In the genomic region with DNA sequence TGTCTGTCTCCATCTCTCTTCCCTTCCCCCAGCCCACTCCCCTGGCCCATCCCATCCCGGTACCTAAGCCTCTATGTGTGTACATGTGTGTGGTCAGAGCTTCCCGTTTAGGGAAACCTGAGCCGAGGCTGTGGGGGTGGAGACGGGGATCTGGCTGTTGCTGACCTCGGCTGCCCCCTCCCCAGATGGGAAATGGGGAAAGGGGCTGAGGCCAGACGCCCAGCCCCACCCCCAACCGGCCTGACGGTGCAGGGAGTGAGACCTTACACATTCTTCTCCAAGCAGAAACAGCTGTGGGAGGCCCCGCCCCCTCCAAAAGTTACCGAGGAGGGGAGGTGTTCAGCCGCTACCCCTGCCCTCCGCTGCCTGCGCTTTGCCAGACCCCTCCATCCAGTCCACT, we compare ENCODE assay signal across 8 mouse cellular contexts. TPM values are rescaled to one million over a fixed set of nuclear protein-coding genes. Genes with fewer than 3 reads are reported as not detected.
DNase-seq lines count a peak whose midpoint lies in the region; ATAC-seq lines count a peak whose summit lies in the region.
"Had no signal": no experiment of that assay in that cellular context is flagged by ENCODE, and none has a peak within 500 bp of the region (broad histone marks: within the 10 kb centered on the region; RNA-seq: fewer than 3 reads in every experiment).

No protein-coding gene starts in this region.

- DNase-seq in embryonic facial prominence, embryonic 11.5 days (ENCODE audit: low spot score): peak; percentile 94
- no peak for DNase-seq in hindbrain, embryonic 14.5 days (ENCODE audit: low spot score)
- peak; percentile 63 for DNase-seq in lung, postnatal 10 days
- peak; percentile 29 for DNase-seq in thymus, postnatal 25 days
- DNase-seq in frontal cortex, postnatal 14 days (ENCODE audit: low spot score in 2 of 2): no peak

- no peaks in the 10 kb centered on the region for H3K9me3 ChIP-seq in megakaryocyte, embryonic 14.5 days
- H3K9me3 ChIP-seq in embryonic facial prominence, embryonic 11.5 days (replicated peaks; ENCODE audit: control insufficient read depth, low read length): no peaks in the 10 kb centered on the region; the same call in 1 of the 2 replicates
- H3K9me3 ChIP-seq in hindbrain, embryonic 14.5 days (ENCODE audit: control insufficient read depth, low read length): no peaks in the 10 kb centered on the region

- peak overlapping the region; percentile 71 for H3K4me2 ChIP-seq in embryonic facial prominence, embryonic 11.5 days (ENCODE audit: low read depth, low read length)
- H3K4me2 ChIP-seq in hindbrain, embryonic 14.5 days (replicated peaks): peak overlapping the region; percentile 71

- WGBS in embryonic facial prominence, embryonic 11.5 days: 2% methylated on average over 12 of the region's 13 CpGs
- WGBS in hindbrain, embryonic 14.5 days: 6% methylated on average over 13 of the region's 13 CpGs

- H3K9ac ChIP-seq in embryonic facial prominence, embryonic 11.5 days (replicated peaks; ENCODE audit: low read length): peak overlapping the region; percentile 90
- peak overlapping the region; percentile 75 for H3K9ac ChIP-seq in hindbrain, embryonic 14.5 days

- H3K27ac ChIP-seq in embryonic facial prominence, embryonic 11.5 days (replicated peaks; ENCODE audit: low read depth, low read length): peak overlapping the region; percentile 94
- H3K27ac ChIP-seq in hindbrain, embryonic 14.5 days: no peak overlapping the region; the same call in 1 of the 2 replicates

- H3K4me1 ChIP-seq in megakaryocyte, embryonic 14.5 days: peaks cover 51% of the 10 kb centered on the region
- peaks cover 2% of the 10 kb centered on the region for H3K4me1 ChIP-seq in embryonic facial prominence, embryonic 11.5 days (ENCODE audit: control insufficient read depth, insufficient read depth, low read length)
- H3K4me1 ChIP-seq in hindbrain, embryonic 14.5 days (replicated peaks; ENCODE audit: control insufficient read depth, insufficient read depth, low read length): peaks cover 24% of the 10 kb centered on the region

- peaks cover 13% of the 10 kb centered on the region for H3K36me3 ChIP-seq in megakaryocyte, embryonic 14.5 days (replicated peaks; ENCODE audit: low read length)
- H3K36me3 ChIP-seq in embryonic facial prominence, embryonic 11.5 days (replicated peaks; ENCODE audit: control insufficient read depth, insufficient read depth, low read depth, low read length): peaks cover 6% of the 10 kb centered on the region
- H3K36me3 ChIP-seq in hindbrain, embryonic 14.5 days (replicated peaks; ENCODE audit: control insufficient read depth, insufficient read depth): peaks cover 14% of the 10 kb centered on the region

- H3K4me3 ChIP-seq in megakaryocyte, embryonic 14.5 days (replicated peaks): peak overlapping the region; percentile 69
- peak overlapping the region; percentile 89 for H3K4me3 ChIP-seq in embryonic facial prominence, embryonic 11.5 days (ENCODE audit: low read depth, low read length)
- H3K4me3 ChIP-seq in hindbrain, embryonic 14.5 days (replicated peaks; ENCODE audit: low read length): peak overlapping the region; percentile 62

- no peak for ATAC-seq in megakaryocyte, adult 5-6 weeks (ENCODE audit: poor library complexity, severe bottlenecking)
- peak; percentile 49 for ATAC-seq in embryonic facial prominence, embryonic 11.5 days (replicated peaks; ENCODE audit: insufficient number of reproducible peaks, low FRiP score, low TSS enrichment, low read depth)
- ATAC-seq in hindbrain, embryonic 14.5 days (ENCODE audit: low FRiP score): no peak

- H3K27me3 ChIP-seq in megakaryocyte, embryonic 14.5 days (replicated peaks): peaks cover 23% of the 10 kb centered on the region
- H3K27me3 ChIP-seq in embryonic facial prominence, embryonic 11.5 days (ENCODE audit: control insufficient read depth, insufficient read depth, low read length): no peaks in the 10 kb centered on the region
- no peaks in the 10 kb centered on the region for H3K27me3 ChIP-seq in hindbrain, embryonic 14.5 days (ENCODE audit: control insufficient read depth, insufficient read depth, low read length)

RNA-seq across cellular contexts. Expression of a gene that starts 1.5 kb away (rescaled TPM):
- polyA plus RNA-seq in megakaryocyte, embryonic 14.5 days (2012; ENCODE audit: insufficient read depth, low replicate concordance): 3.3 and 10.9 TPM in 2 replicates
- 0.09 and 0.23 TPM in 2 replicates for total RNA-seq in megakaryocyte, adult 5-6 weeks (2015)
- total RNA-seq in megakaryocyte, adult 5-6 weeks (2017): 0.15 and 0.16 TPM in 2 replicates
- polyA plus RNA-seq in embryonic facial prominence, embryonic 11.5 days (2014; fragmentation: Nextera tagmentation; extraction: Ambion mirVana): 11.5 and 12.2 TPM in 2 replicates
- 5.8 and 6.6 TPM in 2 replicates for polyA plus RNA-seq in hindbrain, embryonic 14.5 days (2014; fragmentation: Nextera tagmentation; extraction: Ambion mirVana)

RNA-seq across cellular contexts. Expression of a gene that starts 15.0 kb away (rescaled TPM):
- not detected in 2 replicates for polyA plus RNA-seq in megakaryocyte, embryonic 14.5 days (2012; ENCODE audit: insufficient read depth, low replicate concordance)
- not detected in 2 replicates for total RNA-seq in megakaryocyte, adult 5-6 weeks (2015)
- 0.48 TPM in 1 of 2 replicates, not detected in the other for total RNA-seq in megakaryocyte, adult 5-6 weeks (2017)
- 16.0 and 19.8 TPM in 2 replicates for polyA plus RNA-seq in embryonic facial prominence, embryonic 11.5 days (2014; fragmentation: Nextera tagmentation; extraction: Ambion mirVana)
- polyA plus RNA-seq in hindbrain, embryonic 14.5 days (2014; fragmentation: Nextera tagmentation; extraction: Ambion mirVana): 0.78 and 2.5 TPM in 2 replicates
- total RNA-seq: neutrophil, adult 5-6 weeks had no signal

RNA-seq across cellular contexts. Expression of a gene that starts 29.7 kb away (rescaled TPM):
- 56.9 and 66.7 TPM in 2 replicates for polyA plus RNA-seq in megakaryocyte, embryonic 14.5 days (2012; ENCODE audit: insufficient read depth, low replicate concordance)
- 16.0 and 18.1 TPM in 2 replicates for total RNA-seq in megakaryocyte, adult 5-6 weeks (2015)
- total RNA-seq in megakaryocyte, adult 5-6 weeks (2017): 14.5 and 16.6 TPM in 2 replicates
- polyA plus RNA-seq in embryonic facial prominence, embryonic 11.5 days (2014; fragmentation: Nextera tagmentation; extraction: Ambion mirVana): 0.87 and 1.1 TPM in 2 replicates
- polyA plus RNA-seq in hindbrain, embryonic 14.5 days (2014; fragmentation: Nextera tagmentation; extraction: Ambion mirVana): 0.26 TPM in 1 of 2 replicates, not detected in the other

RNA-seq across cellular contexts. Expression of a gene that starts 33.9 kb away (rescaled TPM):
- polyA plus RNA-seq in megakaryocyte, embryonic 14.5 days (2012; ENCODE audit: insufficient read depth, low replicate concordance): 54.4 and 70.1 TPM in 2 replicates
- total RNA-seq in megakaryocyte, adult 5-6 weeks (2015): 8.8 and 14.0 TPM in 2 replicates
- total RNA-seq in megakaryocyte, adult 5-6 weeks (2017): 9.4 and 10.1 TPM in 2 replicates
- polyA plus RNA-seq in embryonic facial prominence, embryonic 11.5 days (2014; fragmentation: Nextera tagmentation; extraction: Ambion mirVana): 10.1 and 11.4 TPM in 2 replicates
- 5.6 and 5.8 TPM in 2 replicates for polyA plus RNA-seq in hindbrain, embryonic 14.5 days (2014; fragmentation: Nextera tagmentation; extraction: Ambion mirVana)

RNA-seq across cellular contexts. Expression of a gene that starts 47.3 kb away (rescaled TPM):
- 823 and 866 TPM in 2 replicates for polyA plus RNA-seq in megakaryocyte, embryonic 14.5 days (2012; ENCODE audit: insufficient read depth, low replicate concordance)
- 113 and 140 TPM in 2 replicates for total RNA-seq in megakaryocyte, adult 5-6 weeks (2015)
- 322 and 392 TPM in 2 replicates for total RNA-seq in megakaryocyte, adult 5-6 weeks (2017)
- polyA plus RNA-seq in embryonic facial prominence, embryonic 11.5 days (2014; fragmentation: Nextera tagmentation; extraction: Ambion mirVana): 227 and 237 TPM in 2 replicates
- 510 and 527 TPM in 2 replicates for polyA plus RNA-seq in hindbrain, embryonic 14.5 days (2014; fragmentation: Nextera tagmentation; extraction: Ambion mirVana)

Comparison
In these comparisons a context has a peak if more than half of its experiments do, and no peak if none do; other contexts are left out.
1. DNase-seq: peak in embryonic facial prominence, embryonic 11.5 days (single experiment), lung, postnatal 10 days (single experiment) and thymus, postnatal 25 days (single experiment); none in hindbrain, embryonic 14.5 days (single experiment) and frontal cortex, postnatal 14 days (0 of 2).
2. RNA of a gene that starts 29.7 kb away (polyA plus RNA-seq): 56.9 to 66.7 TPM in megakaryocyte, embryonic 14.5 days; 0.87 to 1.1 TPM in embryonic facial prominence, embryonic 11.5 days and 0.26 TPM in hindbrain, embryonic 14.5 days; every median in the first group is over 10 times any median in the second.
3. Peak in every context shown above with its lines, with median percentiles within 50 percentile points of each other: H3K4me3 ChIP-seq.